Mouse (Mus musculus) layer of hippocampus, postnatal 10 days (tissue): ENCODE results near the gene Pde1a. TPM values are rescaled to one million over a fixed set of nuclear protein-coding genes. Genes with fewer than 3 reads are reported as not detected.

Experiments
- DNase-seq, 2 experiments: peaks; one replicate each; pipeline ENCODE4 v3.0.0; 2021; ENCODE audit warnings: low spot score in 2 of 2
- total RNA-seq, 2 experiments: library from RNA; stranded (reverse); gene quantifications; 2 replicates each; pipeline ENCODE4 v1.2.3; 2021

Pde1a gene
- total RNA-seq, 2 experiments from 2014 or later = 128 to 147 TPM

DNA sequence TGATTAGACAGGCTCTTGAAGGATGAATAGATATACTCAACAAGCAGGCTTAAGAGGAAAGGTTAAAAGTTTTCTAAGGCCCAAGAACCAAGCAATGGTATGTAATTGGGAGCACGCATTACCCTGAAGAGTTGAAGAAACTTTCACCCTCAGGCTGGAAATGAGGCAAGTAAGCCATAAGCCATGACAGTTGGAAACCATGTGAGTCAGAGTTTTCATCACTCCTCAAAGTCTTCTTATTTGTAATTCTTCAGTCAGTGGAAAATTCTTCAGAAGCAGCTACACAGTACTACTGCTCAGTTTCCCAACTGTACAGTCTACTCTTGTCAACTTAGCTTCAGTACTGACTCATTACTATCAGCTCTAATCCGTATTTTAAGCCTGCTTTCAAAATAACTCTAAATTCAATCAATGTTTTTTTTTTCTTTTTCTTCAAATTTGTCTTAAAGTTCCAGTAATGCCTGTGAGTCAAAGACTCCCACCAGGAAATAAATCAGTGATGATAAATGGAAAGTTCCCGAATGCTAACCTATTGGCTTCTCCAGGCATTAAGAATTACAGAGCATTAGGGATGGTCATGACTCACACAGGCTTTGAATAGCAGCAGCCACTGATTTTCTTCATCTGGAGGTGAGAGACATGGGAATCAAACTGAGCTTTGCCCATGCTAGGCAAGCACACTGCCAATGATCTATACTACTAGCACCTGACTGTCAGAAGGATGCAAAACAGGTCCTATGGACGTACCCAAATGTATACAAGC lies 82.3 kb downstream of the Pde1a start:
- DNase-seq = no peak

DNA sequence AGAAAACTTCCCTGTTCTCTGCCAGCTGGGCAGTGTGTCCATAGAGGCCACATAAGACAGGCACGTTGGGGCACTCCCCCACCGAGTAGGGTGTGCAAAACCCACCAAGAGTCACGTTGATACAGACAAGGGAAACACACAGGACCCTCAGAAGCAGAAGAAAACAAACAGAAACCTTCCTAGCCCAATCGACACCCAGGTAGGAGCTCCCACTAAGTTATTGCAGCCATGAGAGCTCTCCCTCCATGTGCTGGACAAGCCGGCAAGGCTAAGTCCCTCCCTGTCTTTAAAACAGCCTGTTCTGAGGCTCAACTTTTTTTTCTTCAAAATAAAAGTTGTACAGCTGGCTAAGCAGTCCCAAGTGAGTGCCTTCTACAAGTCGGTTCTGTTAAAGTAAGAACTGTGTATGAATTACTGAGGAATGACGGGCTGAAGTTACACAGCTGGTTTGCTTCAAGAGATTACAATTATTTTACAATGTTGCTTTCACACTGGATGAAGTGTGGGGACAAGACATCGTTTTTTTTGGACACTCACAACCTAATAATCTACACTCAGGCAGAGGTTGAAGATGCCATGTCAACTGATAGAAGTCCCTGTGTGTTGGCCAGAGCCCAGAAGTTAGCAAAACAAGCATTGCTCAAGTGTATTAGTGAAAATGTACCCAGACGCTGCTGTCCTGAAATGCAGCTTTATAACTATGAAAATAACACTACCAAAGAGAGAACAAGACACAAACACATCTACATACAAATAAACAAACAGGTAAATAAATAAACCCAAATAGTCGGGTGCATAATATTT lies 90.4 kb downstream of the Pde1a start:
- DNase-seq = no peak

- no peak for DNase-seq
Measured at GRCm38 (mm10) chr2:80037971-80038370, 91.3 kb downstream of the Pde1a start.

- no peak for DNase-seq
Measured at GRCm38 (mm10) chr2:80029051-80029450, 100.2 kb downstream of the Pde1a start.

- no peak for DNase-seq
Measured at GRCm38 (mm10) chr2:80026053-80026452, 103.2 kb downstream of the Pde1a start.

DNA sequence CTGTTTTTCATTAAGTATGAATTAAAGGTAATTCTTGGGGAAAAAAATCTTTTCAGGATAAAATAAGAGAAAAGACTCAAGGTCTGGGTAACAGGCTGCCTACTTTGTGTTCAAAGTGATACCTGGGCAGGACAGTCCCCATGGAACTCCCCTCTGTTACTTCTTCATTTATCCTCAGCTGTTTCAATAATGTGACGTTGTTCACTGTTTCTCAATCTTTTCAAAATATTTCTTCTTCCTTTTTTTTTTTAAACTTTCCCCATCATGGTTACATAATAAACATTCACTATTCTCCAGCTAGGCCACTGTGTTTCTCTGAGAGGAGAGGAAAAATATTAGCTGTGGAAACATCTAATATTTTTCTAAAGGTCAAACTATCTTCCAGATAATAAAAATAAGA lies 103.7 kb downstream of the Pde1a start:
- no peak for DNase-seq

- DNase-seq = no peak
Measured at GRCm38 (mm10) chr2:80025038-80025437, 104.2 kb downstream of the Pde1a start.

GRCm38 (mm10) chr2:80014161-80014560 lies 115.1 kb downstream of the Pde1a start:
- DNase-seq = no peak

DNA sequence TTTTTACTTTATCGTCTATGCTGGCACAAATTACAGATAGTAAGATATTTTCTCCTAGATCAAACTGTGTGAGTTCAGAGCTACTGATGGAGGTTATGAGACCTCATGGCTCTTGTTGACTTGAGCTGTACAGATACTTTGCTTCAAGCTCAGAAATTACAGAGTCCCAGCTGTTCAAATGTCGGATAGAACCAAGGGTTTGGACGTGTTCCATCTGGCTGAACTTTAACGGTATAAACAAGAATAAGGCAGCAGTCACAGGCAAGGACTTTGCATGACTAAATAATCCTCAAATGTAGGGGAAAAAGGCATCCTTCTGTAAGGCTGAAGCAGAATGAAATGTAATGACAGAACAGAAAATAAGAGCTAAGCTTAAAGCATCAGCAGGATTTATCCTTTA lies 116.2 kb downstream of the Pde1a start:
- DNase-seq = no peak

GRCm38 (mm10) chr2:79999168-79999567 lies 130.1 kb downstream of the Pde1a start:
- no peak for DNase-seq

DNA sequence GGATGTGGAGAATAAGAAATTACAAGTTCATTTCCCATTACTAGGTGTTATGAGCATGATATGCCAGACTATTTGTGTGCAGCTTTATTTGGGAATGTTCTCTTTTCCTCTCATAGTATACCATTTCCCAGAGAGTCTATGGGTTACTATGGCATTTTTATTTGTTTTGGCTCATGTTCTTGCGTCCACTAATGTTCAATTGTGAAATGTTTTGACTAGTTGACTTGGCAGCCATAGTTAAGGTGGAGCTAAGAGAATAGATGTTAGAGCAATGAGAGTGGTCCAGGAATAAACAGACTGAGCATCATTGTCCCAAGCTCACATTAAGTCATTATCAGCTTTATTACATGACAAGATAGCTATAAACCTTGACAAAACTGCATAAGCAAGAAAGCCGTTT lies 130.8 kb downstream of the Pde1a start:
- no peak for DNase-seq

DNA sequence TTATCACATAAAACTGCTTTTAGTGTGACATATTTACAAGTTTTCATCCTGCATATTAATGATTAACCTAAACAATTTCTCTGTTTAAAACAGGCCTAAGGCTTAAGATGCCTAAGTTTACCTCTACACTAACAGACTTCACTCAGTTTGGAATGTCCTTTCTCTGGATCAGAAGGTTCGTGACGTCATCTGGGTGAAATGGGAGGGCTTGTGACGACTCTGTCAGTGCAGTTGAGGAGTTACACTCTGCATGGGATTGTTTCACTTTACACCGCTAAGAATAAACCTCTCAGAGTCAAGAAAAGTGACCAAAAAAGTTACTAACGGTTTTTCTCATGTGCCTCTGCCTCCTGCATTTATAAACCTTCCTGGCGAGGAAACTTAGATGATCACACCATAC lies 137.6 kb downstream of the Pde1a start:
- no peak for DNase-seq

- DNase-seq = no peak
Measured at GRCm38 (mm10) chr2:79983778-79984177, 145.5 kb downstream of the Pde1a start.

GRCm38 (mm10) chr2:79983222-79983632 lies 146.0 kb downstream of the Pde1a start:
- DNase-seq = no peak

DNA sequence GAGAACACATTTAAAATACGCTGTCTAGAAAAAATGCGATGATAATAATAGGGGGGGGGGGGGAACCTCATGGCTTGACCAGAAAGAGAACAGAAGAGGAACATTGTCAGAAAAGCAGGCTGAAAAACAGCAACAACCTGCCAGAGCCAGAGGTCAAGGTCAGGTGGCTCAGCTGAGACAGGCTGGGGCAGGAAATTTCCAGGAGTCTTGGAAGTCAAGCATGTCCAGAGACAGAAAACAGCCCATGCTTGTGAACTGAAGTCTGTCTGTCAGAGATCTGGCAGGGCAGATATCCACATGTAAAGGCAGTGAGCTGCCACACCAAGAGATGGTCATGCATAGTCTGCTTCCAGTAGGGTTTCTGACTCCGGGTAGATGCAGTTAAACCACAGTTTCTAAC lies 147.5 kb downstream of the Pde1a start:
- no peak for DNase-seq

DNA sequence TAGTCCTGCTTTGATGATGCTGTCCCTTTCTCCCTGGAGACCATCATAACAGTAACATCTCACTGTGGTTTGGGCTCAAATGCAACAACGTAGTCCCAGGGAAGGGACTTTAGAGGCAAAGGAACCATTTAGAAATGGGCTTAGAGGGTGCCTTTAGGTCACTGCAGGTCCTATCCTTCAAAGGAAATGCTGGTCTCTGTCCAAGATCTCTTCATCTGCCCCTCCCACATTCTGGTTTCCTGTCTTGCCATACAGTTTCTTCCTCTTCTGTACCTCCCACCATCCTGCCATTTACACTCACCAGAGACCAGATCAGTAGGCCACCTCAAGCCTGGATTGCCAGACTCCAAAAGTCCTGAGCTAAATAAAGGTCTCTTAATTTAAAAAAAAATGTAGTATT lies 150.3 kb downstream of the Pde1a start:
- no peak for DNase-seq

DNA sequence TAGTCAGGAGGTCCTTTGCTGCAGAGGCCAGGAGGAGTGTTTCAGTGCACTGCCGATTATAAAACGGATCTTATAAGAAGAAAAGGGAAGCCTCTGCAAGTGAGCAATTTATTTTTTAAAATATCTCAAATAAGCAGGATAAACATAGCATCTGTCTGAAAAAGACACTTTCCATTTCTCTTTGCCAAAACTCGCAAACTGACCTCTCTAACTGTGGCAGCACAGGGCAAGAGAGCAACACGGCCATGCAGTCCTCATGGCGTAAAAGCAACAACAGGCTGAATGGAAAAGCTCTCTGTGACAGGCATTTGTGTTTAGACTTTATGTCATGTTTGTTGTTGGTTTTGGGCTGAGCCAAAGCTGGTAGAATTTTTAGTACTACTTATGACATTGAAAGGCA lies 152.0 kb downstream of the Pde1a start:
- no peak for DNase-seq

DNA sequence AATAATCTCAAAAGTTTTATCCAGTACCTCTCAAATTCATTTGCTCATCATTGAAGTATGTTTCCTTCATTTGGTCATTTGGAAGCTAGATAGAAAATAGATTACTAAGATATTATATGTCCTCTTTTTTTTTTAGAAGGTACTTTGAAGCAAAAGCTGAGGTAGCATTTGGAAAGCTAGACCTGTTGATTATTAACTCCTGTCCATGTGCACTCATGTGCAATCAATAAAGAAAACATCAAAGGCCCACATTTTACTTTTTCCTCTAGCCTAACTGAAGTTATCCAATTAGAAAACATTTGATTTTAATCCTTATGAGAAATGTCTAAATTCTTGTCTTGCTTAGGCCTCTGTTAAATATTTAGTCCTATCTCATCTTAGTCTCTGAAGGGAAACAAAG lies 153.3 kb downstream of the Pde1a start:
- no peak for DNase-seq

- no peak for DNase-seq
Measured at GRCm38 (mm10) chr2:79972271-79972670, 157.0 kb downstream of the Pde1a start.

DNA sequence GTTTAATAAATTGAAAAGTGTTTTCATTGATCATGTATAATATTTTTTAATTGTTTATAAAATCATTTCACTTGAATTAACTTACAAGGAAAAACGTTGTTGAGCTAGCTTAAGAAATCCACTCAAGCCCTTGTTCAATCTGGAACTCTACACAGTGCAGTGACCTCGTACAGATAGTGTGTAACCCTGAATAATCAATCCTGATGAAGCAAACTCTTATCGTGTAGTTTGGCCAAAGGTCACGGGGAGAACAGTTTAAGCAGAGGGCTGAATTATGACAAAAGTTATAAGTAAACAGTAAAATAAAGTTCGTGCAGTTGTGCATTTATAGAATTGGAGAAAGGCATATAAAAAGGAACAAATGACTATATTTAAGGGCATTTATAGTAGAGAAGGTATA lies 159.7 kb downstream of the Pde1a start:
- DNase-seq = no peak

DNA sequence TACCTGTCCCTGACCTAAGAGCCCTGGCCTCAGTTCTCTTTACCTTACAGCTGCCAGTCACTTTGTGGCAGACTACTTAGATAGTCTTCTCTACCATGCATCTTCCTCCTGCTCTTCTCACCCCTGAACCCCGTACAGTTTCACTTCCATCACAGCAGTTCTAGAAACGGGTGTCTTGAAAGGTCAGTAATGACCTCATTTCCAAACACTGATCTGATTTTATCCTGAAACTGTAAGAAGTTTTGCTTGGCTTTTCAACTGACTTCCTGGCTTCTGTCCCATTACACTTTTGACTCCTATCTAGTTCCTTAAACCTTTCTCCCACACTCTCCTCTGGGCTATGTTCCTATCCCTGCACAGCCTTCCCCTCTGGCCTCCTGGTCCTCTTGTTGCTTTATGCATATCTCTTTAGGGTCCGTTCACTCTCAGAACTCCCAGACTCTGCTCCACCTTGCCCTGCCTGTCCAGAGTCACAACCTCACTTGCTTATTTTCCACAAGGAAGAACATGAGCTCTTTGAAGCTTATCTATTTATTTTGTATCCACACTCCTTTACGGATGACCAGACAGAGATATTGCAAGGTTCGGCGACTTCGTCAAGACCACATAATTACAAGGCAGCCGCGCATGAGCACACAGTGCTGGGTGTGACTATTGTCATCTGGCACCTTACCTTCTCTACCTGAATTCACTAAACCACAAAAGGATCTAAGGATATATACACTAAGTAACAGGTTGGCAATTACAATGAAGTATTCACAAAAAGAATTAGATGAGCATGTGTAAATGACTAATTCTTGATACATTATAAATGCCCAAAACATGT lies 162.4 kb downstream of the Pde1a start:
- no peak for DNase-seq

- DNase-seq = no peak
Measured at GRCm38 (mm10) chr2:79966086-79966485, 163.2 kb downstream of the Pde1a start.
